Mouse (Mus musculus) C2C12 (cell line): ENCODE data around the gene Kif18a.

ENCODE experiments used
- CEBPB ChIP-seq: IDR thresholded peaks from one replicate; pipeline ENCODE4 v1.6.1; 2011; ENCODE audit warnings: low read depth, mild to moderate bottlenecking, control low read depth, moderate library complexity
- CTCF ChIP-seq: IDR thresholded peaks from one replicate; pipeline ENCODE4 v1.5.1; 2011; ENCODE audit not compliant: control insufficient read depth, insufficient read depth, insufficient read length

- TF ChIP-seq CEBPB (no peak), CTCF (no peak)
These were observed 109.4 kb downstream of the Kif18a start for GRCm38 (mm10) chr2:109389977-109390376.
